Mouse (Mus musculus) lung, adult 2 months (tissue): ENCODE data around the gene Rarb. TPM values are rescaled to one million over a fixed set of nuclear protein-coding genes. Genes with fewer than 3 reads are reported as not detected.

ENCODE experiments used
- DNase-seq: peaks from one replicate; pipeline ENCODE4 v3.0.0; 2022
- H3K4me1 ChIP-seq: fragments of 200-500 bp; 2 replicates; pipeline ENCODE4 v1.6.1; 2011; ENCODE audit warnings: low read length; ENCODE audit not compliant: control insufficient read depth, insufficient read depth
- H3K4me3 ChIP-seq: fragments of 200-500 bp; replicated peaks from 2 replicates; pipeline ENCODE3; 2011; ENCODE audit warnings: low read depth, mild to moderate bottlenecking, control low read depth, low read length; ENCODE audit errors: extremely low read depth
- CTCF ChIP-seq: fragments of 200-500 bp; IDR thresholded peaks from 2 replicates; pipeline ENCODE4 v1.5.1; 2011; ENCODE audit warnings: mild to moderate bottlenecking, low read length, control low read depth; ENCODE audit not compliant: insufficient read depth
- POLR2A ChIP-seq: fragments of 200-500 bp; IDR thresholded peaks from 2 replicates; pipeline ENCODE4 v1.6.1; 2011; ENCODE audit warnings: low read depth, mild to moderate bottlenecking, control low read depth, low read length, borderline replicate concordance; ENCODE audit errors: extremely low read depth
- WGBS: fragments of 180-500 bp; shearing (Covaris S2); methylation state at CpG from one replicate; pipeline ENCODE4 v1.1.7; 2018; 5-methylcytosine and 5-hydroxymethylcytosine counted together
- polyA plus RNA-seq: library from polyadenylated mRNA; depleted of rRNA; stranded (reverse); fragments of >200 nt; gene quantifications from 2 replicates; pipeline ENCODE4 v1.2.3, GENCODE M21; 2012; rRNA removed

The Rarb gene
- polyA plus RNA-seq, result 16.1 and 19.3 TPM in 2 replicates

DNA sequence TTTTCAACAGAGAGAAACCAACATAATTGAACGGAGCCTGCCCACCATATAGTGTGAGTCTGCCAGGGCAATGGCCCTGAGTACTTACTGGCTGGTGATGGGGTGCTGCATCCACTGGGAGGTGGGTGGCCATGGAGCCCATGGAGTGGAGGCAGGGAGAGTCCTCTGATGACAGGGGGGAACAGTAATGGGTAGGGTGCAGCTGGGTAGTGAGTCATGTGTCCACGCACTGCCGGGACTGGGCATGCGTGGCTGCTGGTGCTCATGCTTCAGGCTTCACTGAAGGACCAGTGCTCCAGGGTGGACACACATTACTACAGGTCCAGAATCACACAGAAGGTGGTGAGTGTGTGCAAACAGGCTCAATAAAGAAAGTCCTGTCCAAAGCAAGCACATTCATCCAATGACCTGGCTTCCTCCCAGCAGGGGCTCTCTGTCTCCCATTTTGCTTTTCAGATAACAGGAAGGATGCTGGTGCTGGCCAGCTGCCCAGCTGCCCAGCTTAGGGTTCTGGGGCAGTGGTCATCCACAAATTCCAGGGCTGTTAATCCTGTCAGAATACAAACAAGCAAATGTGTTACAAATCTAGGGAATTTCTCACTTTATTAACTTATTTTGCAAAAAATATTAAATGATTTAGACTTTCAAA lies at the start of gene Rarb:
Gene Rarb, minus strand, starts transcription at position 555 of the 649 bp plus-strand sequence.
- H3K4me1 ChIP-seq, result no peaks in the 10 kb centered on the region
- 90% methylated on average over 4 of the region's 4 CpGs for WGBS

DNA sequence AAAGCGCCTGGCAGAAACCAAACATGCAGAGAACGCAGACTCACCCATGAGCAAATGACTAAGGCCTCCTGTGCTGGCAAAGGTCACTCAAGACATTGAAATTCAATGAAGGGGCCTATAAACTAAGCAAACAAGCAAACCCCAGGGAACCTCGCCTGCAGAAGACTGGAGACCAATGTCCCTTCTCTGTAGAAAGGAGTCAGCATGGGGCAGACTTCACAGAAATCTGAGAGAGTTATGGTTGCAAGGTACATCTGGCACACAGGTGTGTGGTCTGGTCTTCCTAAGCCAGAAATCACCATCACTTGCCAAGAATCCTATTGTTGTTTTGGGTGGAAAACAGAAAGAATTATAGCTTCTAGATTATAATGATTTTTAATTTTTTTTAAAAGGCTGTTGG lies 23.1 kb upstream of the Rarb start:
- Histone ChIP-seq H3K4me3 (no peak overlapping the region), H3K4me1 (no peaks in the 10 kb centered on the region; the same call in 1 of the 2 replicates)
- TF ChIP-seq CTCF, result no peak
- no peak for DNase-seq
- WGBS, result 87% methylated on average over 3 of the region's 3 CpGs

More for the DNA sequence above, at the start of gene Rarb:
- no peak within 1 kb of the TSS for H3K4me3 ChIP-seq
- no peak for DNase-seq
- TF ChIP-seq CTCF, result no peak
- no peak for TF ChIP-seq POLR2A

DNA sequence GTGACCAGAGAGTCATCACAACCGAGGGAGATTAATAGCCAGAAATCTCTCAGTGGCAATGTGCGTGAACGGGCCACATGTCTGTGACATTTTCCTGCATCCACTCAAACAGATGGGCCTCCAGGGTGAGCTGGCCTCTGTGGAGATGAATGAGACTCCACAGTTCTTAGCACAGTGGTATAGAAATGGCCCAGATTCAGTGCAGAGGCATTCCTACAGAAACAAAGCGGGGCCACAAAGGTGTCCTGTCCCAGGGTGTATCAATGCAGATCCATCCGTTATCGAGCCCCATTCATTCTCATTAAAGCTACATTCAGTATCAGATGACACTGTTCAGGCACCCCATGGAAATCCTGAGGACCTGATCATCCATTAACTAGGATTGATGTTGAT lies 22.6 kb upstream of the Rarb start:
- H3K4me1 ChIP-seq, result no peaks in the 10 kb centered on the region; the same call in 1 of the 2 replicates
- TF ChIP-seq CTCF (no peak), POLR2A (no peak)
- 93% methylated on average over 6 of the region's 6 CpGs for WGBS
- no peak for DNase-seq
- no peak overlapping the region for H3K4me3 ChIP-seq

DNA sequence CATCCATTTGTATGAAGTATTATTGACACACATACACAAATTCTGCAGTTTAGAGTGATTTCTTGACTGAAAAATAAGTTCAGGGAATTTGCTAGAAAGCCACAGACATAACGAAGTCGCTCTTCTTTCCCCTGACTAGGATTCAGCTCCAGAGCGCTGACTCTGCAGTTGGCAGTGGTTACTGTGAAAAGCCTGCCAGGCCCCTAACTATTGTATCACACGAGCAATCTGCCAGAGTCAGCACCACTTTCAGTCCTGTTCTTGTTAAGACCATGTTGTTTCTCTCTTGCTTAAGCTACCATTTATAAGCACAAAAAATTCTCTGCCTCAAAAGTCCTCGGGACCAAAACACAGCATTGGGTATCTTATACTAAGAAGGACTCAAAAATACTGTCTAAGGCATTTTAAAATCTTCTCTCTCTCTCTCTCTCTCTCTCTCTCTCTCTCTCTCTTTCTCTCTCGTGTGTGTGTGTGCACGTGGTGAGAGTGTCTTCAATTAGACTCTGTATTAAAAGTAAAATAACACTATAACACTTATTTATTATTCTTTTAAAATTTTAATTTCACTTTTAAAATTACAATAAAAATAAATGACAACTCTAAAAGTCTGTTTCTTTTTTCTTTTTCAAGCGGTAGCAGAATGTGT lies 22.1 kb upstream of the Rarb start:
- 51% methylated on average over 8 of the region's 8 CpGs for WGBS
- Histone ChIP-seq H3K4me1 (no peaks in the 10 kb centered on the region; the same call in 1 of the 2 replicates), H3K4me3 (no peak overlapping the region)
- no peak for DNase-seq
- TF ChIP-seq POLR2A (no peak), CTCF (no peak)

DNA sequence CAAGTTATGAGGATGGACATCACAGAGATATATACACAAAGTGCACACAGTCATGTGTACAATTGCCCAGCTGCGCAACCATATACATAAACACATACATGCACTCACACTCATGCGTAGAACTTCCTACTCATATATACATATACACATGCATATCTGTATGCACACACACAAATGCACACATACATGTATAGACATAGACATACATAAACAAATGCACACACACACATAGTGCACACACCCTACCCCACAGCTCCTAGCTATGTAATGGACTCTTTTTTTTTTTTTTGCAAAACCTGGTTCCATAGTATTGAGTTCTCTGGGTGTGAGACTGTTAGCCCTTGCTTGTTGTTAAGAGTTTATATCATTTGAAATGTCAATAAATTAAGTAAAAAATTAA lies 21.2 kb upstream of the Rarb start:
- Histone ChIP-seq H3K4me1 (no peaks in the 10 kb centered on the region; the same call in 1 of the 2 replicates), H3K4me3 (no peak overlapping the region)
- TF ChIP-seq CTCF, result no peak
- TF ChIP-seq POLR2A, result no peak
- DNase-seq, result no peak
- WGBS, result 99% methylated on average over 2 of the region's 2 CpGs

DNA sequence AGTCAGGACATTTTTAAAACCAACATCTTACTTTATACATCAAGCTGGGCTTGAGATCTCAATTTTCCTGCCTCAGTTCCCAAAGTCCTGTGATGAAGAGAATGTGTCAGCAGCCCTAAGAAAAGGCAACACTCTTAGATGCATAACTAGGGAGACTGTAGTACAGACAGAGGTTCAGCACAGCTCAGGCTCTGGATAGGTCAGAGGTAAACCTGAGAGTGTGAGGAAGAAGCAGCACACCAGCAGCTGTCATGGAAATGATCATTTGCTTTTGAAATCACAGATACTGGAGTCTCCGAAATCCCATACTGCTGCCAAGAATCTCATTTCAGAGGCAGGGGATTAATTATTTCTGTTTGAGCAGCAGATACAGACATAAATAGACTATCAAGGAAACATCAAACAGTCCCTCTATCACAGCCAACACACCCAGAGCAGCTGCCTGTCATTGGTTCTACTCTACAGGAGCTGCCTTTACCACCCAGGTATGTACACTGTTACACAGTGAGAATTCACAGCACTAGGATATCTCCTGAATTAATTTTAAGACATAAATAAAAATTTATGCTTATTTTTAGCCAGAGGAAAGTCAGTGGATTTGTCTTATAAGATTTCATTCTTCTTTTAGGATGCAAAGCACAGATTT lies 3.7 kb downstream of the Rarb start:
- WGBS, result 74% methylated on average over 1 of the region's 1 CpGs
- DNase-seq, result no peak
- Histone ChIP-seq H3K4me1 (no peaks in the 10 kb centered on the region), H3K4me3 (no peak overlapping the region)
- TF ChIP-seq CTCF, result no peak

DNA sequence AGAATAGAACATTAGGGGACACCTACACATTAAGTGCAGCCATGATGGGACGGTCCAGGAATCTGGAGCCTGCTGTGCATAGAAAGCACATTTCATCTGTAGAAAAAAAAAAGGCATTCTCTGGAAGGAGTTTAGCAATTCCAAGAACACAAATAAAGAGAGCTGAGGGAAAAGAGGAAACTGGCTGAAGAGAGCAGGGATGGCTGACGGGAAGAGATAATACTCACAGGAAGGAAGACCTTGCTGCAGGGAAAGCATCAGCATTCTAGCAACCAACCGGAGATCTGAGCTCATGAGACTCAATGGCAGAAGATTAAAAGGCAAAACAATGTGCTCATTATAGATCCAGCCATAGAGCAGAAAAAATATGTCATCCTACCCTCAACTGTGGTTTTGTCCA lies 12.8 kb downstream of the Rarb start:
- Histone ChIP-seq H3K4me3 (no peak overlapping the region), H3K4me1 (no peaks in the 10 kb centered on the region; the same call in 1 of the 2 replicates)
- TF ChIP-seq POLR2A, result no peak
- TF ChIP-seq CTCF, result no peak
- WGBS, result 44% methylated on average over 3 of the region's 3 CpGs
- no peak for DNase-seq

DNA sequence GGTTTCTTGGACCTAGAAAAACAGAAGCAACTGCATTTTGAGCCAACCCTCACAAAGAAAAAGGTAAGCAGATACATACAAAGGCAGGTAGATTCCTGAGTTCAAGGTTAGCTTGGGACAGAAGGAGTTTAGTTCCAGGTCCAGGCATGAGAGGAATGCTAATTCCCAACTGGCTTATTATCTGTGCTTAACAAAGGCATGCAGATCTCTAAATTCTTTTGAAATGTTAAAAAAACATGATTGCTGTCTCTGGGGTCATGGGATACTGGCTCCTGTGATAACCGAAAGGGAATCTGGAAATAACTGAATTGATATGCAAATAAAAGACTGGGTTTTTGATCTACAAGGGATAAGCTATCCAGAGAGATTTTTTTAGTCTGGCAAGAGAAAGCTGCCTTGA lies 28.8 kb downstream of the Rarb start:
- Histone ChIP-seq H3K4me3 (no peak overlapping the region), H3K4me1 (no peaks in the 10 kb centered on the region)
- no peak for DNase-seq
- 71% methylated on average over 1 of the region's 1 CpGs for WGBS
- no peak for TF ChIP-seq POLR2A
- no peak for TF ChIP-seq CTCF

DNA sequence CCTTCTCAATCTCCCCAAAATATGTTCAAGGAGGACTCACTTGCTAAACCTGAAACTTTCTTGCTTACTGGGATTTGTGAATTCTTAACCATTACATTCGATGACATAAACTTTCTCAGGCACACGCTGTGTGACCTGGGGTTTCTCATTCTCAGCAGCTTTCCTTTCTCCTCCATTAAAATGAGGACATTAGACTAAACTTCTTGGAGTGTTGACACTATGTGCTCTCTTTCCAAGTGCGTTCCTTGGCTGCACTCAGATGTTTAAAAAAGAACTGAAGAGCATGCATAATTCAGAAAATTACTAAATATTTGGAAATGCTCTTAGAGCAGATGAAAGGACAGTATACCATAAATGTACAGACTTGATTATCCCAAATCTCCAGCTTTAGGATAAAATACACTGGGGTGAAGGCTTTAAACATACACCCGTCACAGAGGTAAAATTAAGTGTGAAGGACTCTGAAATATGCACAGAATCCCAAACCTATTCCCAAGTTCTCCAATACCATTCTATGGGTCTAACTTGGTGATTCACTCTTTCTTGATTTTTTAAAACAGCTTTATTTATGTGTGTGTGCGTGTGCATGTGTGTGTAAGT lies 36.9 kb downstream of the Rarb start:
- Histone ChIP-seq H3K4me1 (no peaks in the 10 kb centered on the region), H3K4me3 (no peak overlapping the region)
- TF ChIP-seq POLR2A (no peak), CTCF (no peak)
- 67% methylated on average over 5 of the region's 5 CpGs for WGBS
- DNase-seq, result no peak

DNA sequence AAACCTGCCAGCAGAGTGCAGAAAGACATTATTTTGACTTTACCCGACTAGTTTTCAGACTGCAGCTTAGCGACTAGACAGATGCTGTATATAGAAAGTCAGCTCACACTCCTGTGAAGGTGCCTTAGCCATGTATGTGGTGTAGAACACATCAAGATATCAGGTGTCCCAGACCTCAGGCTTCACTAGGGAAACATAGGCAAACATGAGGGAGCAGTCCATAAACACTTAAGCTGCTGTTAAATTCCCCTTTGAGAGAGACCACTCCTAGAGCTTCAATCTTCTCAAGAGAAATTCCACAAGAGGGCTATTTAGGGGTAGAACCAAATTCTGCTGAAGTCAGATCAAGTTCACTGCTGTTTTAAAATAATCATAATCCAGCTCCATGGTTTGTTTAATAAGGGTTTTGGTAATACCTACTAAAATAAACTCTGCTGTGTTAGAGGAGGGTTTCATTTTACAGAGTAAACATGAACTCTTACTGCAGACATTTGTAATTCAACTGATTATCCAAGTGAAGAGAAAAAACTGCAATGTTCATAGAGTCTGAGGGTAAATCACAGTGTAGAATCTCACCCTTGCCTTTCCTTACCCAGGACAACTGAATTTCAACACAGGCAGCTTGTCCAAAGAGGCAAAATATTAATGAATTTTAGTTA lies 42.1 kb downstream of the Rarb start:
- TF ChIP-seq CTCF, result no peak
- TF ChIP-seq POLR2A, result no peak
- Histone ChIP-seq H3K4me1 (no peaks in the 10 kb centered on the region; the same call in 1 of the 2 replicates), H3K4me3 (no peak overlapping the region)
- 45% methylated on average over 2 of the region's 2 CpGs for WGBS
- DNase-seq, result no peak
